Mouse (Mus musculus) lung, postnatal 36 days (tissue): ENCODE data around the gene Olfr887.

Experiments used
- DNase-seq: peaks from one replicate; pipeline ENCODE4 v3.0.0; 2022; ENCODE audit warnings: mixed read lengths

Gene Olfr887

DNA sequence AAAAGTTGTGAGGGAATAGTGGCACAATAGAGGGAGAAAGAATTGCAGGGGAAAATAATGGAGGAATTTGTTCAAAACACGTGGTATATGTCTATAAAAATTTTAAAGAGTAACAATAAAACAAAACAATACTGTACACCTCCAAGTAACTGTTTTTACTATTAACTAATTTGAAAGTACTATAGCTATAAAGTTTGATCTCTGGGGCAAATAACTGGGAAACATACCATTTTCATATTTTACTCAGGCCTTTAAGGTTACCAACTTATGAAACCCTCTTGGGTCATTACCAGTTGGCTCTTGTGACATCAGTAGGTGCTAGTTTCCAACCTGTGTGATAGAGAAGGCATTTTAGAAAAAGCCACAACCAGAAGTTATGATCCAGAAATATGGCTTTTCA lies at the start of gene Olfr887:
Gene Olfr887, plus strand, starts transcription at position 301 of the 400 bp plus-strand sequence.
- DNase-seq, result no peak

DNA sequence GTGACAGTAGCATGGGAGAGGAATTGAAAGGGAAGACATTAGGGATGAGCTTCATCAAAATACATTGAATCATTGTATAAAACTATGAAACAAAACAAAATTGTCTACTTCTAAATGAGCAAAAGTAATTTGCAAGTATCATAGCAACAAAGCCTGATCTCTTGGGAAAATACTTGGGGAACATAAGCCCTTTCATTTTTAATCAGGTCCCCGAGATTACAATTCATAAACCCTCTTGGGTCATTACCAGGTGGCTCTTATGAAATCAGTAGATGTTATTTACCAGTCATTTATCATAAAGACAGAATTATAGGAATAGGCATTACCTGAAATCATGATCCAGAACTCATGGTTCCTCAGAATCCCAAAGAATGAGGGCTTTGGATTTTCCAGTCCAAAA lies 37.6 kb upstream of the Olfr887 start, which contains the start of gene Olfr884:
Gene Olfr884, plus strand, starts transcription at position 301 of the 400 bp plus-strand sequence.
- DNase-seq, result no peak

DNA sequence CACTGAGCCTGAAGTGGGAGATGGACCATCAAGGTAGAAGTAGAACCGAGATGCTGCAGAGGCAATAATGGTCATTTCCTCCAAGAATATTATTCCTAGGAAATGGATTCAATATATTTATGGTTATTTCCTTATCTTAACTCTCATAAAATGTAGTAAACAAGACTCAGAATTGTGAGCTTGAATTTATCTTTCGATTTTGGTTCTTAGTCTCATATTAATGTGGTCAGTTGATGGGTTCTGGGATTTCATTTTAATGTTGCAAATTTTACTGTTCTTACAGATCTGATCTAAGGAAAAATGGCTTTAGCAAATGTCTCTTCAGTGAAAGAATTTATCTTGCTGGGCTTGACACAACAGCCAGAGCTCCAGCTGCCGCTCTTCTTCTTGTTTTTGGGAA lies 22.9 kb upstream of the Olfr887 start, which contains the start of gene Olfr885:
Gene Olfr885, plus strand, starts transcription at position 301 of the 400 bp plus-strand sequence.
- DNase-seq, result no peak

DNA sequence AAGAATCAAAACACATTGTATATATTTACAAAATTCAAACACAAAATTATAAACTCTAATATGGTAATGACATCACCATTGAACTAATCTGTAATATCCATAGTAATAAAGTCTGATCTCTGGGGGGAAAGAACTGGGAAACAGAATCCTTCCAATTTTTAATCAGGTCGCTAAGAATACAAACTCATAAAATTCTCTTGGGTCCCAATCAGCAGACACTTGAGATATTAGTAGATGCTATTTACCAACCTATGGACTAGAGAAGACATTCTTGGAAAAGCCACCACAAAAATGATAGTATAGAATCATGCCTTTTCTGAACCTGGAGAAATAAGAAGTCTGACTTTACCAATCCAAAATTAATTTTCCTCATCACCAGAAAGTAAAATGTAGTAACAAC lies 24.0 kb downstream of the Olfr887 start, which contains the start of gene Olfr888:
Gene Olfr888, plus strand, starts transcription at position 301 of the 400 bp plus-strand sequence.
- DNase-seq, result no peak

DNA sequence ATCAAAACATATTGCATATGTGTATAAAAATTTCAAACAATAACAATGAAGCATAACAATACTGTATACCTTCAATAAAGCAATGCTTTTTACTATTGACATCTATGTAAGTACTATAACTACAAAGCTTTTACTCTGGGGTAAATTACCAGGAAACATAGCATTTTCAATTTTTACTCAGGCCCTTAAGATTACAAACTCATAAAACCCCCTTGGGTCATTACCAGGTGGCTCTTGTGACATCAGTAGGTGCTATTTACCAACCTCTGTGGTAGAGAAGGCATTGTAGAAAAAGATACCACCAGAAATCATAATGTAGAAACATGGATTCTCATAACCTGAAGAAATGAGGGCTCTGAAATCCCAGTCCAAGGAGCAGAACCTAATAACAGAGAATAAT lies 31.0 kb downstream of the Olfr887 start, which contains the start of gene Olfr889:
Gene Olfr889, plus strand, starts transcription at position 301 of the 400 bp plus-strand sequence.
- no peak for DNase-seq
